Mouse (Mus musculus): ENCODE measurements around the gene Pef1.

- TF ChIP-seq CTCF (IDR thresholded peaks at IDR 0.05; ENCODE audit: low read depth, low read length) = no peak
- TF ChIP-seq POLR2A (IDR thresholded peaks at IDR 0.05; ENCODE audit: insufficient read depth, low read length) = no peak
Measured at GRCm38 (mm10) chr4:130170362-130170761, 68.0 kb downstream of the Pef1 start.

Measured in ES-Bruce4 (cell line).